Mouse (Mus musculus) megakaryocyte progenitor cell, adult 5-6 weeks (primary cell): Measurements from ENCODE around the gene Usp45. TPM values are rescaled to one million over a fixed set of nuclear protein-coding genes. Genes with fewer than 3 reads are reported as not detected.

Experiments used
- ATAC-seq: replicated peaks from 2 replicates; pipeline ENCODE4 v1.8.0; 2016; ENCODE audit warnings: mild to moderate bottlenecking, moderate TSS enrichment, inconsistent platforms; ENCODE audit not compliant: poor library complexity
- total RNA-seq, 2 experiments: library from RNA; stranded (forward) in 1 of 2; stranded (reverse) in 1 of 2; fragments of 157-497, 149-512 nt in 1 of 2; fragments of 200-1000 nt in 1 of 2; gene quantifications; 2 replicates each; pipeline versions ENCODE4 v1.2.3 to v1.2.4; 2015 to 2017

The Usp45 gene
- total RNA-seq (2015) (19.7 and 22.7 TPM in 2 replicates), total RNA-seq (2017) (11.0 and 14.8 TPM in 2 replicates)

DNA sequence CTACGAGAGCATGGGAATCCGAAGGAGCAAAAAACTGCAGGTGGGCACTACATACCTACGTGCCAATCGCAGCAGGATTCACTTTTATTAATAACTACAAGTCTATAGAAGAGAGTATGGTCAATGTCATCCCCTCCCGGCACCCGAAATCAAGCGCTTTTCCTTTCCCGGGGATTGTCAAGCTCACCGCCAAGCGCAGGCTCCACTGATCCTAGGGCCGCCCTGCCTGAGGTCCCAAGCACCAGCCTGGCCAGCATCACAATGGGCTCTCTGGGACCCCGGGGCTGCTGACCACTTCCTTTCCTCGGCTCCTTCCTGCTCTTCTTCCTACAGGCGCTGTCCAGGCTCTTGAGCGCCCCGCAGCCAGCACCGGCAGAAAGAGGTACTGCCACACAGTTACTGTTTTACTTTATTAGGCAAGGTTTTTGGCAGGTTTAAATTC is at the start of gene Usp45, which contains the start of gene Tstd3:
TSS of gene Usp45 (plus strand) at position 294 of the 442 bp plus-strand sequence.
TSS of gene Tstd3 (minus strand) at position 350 of the 442 bp plus-strand sequence.
- ATAC-seq: peak; percentile 100

DNA sequence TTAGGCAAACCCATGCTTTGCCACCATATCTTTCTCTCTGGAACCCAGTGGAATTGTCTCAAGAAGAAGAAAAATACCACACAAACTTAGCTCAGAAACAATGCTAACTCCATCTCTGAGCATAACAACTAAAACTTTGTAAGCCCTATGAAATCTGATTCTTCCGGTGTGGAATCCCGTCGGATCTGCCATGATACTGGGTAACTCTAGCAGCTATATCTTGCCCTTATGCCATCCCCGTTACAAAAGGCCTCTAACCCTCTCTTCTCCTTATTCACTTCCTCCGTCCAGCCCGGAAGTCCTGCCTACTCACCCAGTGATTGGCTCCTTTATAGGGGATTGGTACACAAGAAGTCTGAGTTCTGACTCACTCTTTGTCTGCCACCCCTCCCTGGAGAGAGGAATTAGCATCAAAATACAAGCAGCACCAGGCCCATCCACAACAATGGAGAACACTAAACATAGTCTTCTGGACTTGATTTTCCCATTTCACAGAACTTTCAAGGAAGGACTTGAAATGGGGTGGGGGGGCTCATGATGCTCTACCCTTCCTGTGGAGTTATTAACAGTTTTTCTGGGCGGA is 44.1 kb upstream of the Usp45 start:
- no peak for ATAC-seq

DNA sequence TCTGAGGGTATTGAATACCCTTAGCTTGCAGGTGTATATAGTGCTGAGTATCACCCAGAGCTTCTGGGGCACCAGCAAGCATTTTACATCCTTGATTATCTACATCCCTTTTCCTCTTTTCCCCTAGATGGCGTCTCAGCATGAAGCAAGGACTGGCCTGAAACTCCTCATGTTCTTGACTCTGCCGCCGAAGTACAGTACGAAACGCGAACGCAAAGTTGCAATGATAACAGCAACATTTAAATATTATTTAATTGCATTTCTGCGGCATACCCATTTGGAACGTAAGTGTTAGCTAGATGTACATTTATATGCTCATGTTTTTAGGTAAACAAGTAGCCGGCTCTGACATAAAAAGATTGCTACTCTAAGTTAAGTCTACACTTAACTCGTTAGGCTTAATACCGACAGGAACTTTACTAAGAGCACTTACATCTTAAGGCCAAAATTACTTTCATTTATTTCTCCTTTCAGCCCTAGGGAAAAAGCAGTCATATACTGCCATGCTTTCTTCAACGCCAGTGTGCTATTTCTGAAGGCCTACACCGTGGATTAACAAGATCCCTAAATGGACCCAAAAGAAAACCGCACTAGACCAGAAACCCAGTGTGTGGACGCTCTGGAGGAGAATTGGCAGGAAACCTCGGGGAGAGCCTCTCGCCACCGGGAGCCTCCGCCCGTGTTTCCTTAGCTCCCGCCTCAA is 39.9 kb upstream of the Usp45 start:
- ATAC-seq: peak; percentile 77

DNA sequence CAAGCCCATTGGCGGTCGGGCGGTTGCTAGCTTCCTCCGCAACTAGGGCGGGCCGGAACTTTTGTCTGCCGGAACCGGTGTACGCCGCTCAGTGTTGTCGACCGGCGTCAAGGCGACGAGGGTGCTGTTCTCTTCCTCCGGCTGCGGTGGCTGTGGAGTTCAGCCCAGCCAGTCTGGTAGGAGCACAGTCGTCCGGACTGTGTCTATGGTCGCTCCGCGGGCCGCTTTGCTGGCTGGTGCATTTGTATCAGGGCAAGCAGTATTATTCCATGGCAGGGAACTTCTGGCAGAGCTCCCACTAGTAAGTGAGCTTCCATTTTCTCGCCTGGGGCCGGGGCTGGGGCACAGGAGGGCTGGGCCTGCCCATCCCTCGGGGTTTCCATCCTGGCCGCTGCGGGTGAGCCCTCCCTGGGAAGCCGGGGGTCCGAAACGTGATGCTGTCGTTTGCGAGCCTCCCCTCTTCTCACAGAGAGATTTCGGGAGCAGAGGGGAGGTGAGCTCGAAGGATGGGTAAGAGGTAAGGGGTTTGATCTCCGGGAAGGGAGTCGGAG is 39.3 kb upstream of the Usp45 start, which contains the start of gene Ccnc:
TSS of gene Ccnc (plus strand) at position 87 of the 551 bp plus-strand sequence.
- ATAC-seq: peak; percentile 96

DNA sequence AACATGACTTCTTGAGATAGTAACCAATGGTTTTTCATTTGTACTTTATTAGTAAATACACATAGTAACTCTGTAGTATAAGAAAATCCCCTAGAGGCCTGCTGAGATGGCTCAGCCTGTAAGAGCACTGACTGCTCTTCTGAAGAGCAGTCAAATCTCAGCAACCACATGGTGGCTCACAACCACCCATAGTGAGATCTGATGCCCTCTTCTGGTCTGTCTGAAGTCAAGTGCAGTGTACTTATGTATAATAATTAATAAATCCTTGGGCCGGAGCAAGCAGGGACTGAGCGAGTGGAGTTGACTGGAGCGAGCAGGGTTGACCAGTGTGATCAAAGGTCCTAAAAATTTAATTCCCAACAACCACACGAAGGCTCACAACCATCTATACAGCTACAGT is 27.8 kb upstream of the Usp45 start:
- ATAC-seq: peak; percentile 61

DNA sequence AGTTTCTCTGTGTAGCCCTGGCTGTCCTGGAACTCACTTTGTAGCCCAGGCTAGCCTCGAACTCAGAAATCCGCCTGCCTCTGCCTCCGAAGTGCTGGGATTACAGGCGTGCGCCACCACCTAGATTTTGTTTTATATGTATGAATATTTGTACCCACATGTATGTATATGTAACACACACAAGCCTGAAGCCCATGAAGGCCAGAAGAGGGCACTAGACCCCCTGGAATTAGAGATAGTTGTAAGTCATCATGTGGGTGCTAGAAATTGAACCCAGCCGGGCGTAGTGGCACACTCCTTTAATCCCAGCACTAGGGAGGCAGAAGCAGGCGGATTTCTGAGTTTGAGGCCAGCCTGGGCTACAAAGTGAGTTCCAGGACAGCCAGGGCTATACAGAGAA is 22.8 kb upstream of the Usp45 start:
- ATAC-seq: peak; percentile 57; the same call in 1 of the 2 replicates

DNA sequence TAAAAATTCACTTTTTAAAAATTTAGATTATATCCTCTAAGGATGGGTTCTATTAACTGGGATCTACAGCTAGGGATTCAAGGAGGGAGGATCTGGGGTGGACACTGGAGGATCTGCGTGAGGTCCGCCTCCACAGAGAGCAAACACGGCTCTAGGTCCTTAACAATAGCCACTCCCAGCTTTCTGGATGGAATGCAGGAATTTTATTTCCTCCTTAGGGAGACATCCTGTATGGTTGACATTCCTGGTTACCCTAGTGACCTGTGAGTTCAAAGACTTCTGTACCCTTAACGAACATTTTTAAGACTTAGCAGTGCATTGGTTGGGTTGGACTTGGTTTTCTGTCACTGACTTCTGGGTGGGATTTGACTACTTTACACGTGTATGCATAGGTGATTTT is 21.2 kb upstream of the Usp45 start:
- ATAC-seq: no peak

DNA sequence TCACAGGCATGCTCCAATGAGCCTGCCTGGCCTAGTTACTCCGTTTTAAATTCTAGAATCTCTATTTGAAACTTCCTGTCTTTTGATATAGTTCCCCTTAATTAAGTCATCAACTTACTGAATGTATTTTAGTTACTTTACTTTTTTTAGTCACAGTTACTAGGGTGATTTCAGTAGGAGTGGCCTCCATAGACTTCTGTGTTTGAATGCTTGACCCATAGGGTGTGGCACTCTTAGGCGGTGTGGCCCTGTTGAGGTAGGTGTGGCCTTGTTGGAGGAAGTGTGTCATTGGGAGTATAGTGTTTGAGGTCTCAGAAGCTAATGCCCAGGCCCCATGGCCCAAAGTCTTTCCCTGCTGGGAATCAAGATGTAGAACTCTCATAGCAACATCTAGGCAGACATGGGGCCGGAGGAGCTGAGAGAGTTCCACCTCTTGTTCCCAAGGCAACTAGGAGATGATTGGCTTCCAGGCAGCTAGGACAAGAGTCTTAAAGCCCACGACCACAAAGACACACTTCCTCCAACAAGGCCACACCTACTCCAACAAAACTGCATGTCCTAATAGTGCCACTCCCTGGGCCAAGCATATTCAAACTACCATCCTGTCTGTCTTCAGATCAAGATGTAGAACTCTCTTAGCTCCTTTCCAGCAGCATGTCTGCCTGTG is 11.7 kb upstream of the Usp45 start:
- peak; percentile 88 for ATAC-seq

DNA sequence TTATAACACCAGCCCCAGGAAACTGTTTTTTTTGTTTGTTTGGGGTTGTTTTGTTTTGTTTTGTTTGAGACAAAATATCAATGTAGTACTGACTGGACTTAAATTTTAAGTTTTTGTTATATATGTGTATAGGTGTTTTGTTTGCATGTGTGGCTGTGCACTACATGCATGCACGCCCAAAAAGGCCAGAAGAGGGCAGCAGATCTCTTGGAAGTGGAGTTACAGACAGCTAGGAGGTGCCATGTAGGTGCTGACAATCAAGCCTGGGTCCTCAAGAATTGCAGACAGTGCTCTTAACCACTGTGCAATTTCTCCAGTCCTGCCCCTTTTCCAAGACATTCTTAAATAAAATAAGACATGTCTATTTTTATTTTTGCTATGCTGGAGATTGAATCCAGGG is 8.1 kb upstream of the Usp45 start:
- ATAC-seq: no peak

DNA sequence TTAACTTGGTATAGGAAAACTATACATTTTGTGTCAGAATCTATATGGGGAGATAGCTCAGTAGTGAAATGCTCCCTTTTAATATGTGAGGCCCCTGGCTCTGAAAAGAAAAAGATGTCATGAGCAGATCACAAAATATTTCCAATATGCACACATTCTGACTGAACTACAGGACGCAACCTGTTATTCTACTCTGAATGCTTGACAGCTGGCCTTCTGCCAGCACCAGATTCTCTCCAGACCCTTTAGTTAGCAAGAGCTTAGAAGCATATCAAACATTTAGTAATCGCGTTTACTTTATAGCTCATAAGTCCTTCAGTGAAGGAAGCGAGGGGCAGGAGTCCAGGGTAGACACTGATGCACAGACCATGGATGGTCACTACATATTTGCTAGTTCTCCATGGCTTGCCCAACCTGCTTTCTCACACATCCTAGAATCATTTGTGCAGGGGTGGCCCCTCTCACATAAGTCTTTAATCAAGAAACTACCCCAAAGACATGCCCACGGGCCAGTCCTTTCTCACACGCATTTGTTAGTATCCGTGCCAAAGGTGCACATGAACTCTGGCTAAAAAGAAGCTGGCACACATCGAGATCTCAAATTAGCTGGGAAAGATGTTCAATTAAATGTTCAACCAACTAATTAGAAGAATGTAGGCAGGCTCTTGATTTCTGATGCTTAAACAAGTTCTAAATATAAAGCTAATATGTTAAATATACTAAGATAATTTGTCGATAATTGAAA is 5.4 kb upstream of the Usp45 start:
- no peak for ATAC-seq

DNA sequence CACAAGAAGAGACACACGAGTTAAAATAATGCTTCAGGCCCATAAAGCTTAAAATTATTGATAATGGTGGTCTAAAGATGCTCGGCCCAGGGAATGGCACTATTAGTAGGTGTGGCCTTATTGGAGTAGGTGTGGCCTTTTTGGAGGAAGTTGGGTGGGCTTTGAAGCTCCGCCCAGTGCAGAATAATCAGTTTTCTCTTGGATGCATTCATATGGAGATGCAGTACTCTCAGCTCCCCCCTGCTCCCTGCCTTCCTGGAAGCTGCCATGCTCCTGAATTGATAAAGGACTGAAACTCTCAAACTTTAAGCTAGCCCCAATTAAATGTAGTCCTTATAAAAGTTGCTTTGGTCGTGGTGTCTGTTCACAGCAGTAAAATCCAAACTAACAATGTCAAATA is 3.1 kb upstream of the Usp45 start:
- no peak for ATAC-seq

DNA sequence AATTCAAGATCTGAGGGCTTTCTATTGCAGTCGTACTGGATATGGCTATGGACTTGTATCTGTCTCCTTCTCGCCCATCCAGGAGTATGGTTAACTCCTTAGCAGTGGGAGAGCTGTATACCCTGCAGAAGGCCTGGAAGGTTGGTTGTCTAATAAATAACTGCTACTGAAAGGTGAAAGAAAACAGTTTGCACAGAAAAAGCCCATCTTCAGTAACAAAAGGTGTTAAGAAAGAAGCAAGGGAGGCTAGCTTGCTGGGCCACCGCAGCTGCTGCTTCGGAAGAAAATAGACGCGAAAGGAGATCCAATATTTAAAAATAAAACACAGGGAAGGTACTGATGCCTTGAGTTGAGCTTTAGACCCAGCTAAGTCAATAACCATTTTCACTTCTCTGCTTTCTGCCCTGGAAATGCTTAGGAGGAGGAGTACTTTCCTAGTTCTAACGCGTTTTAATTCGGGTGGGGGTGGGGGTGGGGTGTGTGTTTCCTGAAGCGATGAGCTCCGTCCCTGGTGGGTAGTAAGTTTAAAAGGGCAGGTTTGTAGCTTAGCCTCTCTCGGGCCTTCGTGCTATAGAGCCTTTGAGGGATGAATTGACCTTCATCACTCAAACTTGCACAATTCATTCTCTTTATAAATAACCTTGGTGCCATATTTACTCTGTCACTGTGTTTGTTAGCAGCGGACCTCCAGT is 639 bp upstream of the Usp45 start:
- peak; percentile 4; the same call in 1 of the 2 replicates for ATAC-seq

DNA sequence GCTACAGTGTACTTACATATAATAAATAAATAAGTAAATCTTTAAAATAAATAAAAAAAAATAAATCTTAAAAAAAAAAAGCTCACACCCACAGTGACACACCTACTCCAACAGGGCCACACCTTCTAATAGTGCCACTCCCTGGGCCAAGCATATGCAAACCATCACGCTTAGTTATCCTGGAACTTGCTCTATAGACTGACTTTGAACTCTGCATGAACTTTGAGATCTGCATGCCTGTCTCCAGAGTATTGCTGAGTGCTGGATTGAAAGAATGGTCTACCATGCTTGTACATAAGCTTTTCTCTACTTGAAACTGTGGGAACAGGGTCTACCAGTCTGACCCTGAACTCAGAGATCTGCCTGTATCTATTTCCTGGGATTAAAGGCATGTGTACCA is 4.1 kb downstream of the Usp45 start:
- ATAC-seq: no peak

DNA sequence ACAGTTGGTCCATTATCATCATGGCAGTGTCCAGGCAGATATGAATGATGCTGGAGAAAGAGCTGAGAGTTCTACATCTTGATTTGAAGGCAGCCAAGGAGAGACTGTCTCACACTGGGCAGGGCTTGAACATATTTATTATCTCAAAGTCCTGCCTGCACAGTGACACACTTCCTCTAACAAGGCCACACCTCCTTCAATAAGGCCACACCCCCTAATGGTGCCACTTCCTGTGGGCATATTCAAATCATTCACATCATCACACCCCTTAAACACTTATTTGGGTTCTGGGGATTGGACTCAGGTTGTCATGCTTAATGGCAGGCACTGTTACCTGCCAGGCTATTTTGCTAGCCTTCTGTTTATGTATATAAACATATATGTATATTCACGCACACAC is 5.3 kb downstream of the Usp45 start:
- ATAC-seq: no peak

DNA sequence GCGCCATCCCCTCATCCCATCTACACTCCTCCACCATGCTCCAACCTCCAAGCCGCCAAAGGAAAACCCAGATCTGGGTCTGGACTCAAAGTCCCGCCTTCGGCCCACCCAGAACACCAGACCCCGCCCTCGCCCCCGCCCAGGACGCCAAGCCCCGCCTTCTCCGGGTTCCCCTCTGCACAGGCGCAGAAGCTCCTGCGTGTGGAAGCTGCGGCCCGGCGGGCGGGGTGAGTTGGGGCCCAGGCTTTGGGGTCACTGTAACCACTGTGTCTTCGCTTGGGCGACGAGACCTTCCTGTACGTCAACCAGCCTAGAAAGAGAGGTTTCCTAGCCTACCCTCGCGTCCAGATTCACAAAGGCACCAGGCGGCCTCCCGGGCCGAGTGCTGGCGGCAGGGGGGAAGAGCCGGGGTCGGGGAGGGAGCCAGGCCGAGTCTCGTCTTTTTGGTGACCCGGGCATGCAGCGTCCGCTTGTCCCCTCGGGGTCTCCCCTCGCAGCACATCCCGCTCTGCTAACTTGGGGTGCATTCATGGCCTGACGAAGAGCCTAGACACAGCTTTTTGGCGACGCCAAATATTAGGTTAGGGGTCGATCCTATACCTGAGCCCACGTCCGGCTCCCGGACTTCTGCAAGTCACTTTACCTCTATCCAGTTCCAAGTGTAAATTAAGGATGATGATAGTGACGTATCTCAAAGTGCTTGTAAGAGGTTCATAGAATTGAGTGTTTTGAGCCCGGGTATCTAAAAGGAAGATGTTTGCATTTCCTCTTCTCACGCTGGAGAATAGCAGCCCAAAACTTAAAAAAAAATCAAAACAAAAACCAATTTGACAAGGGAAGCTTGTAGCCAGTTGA is 9.4 kb downstream of the Usp45 start:
- peak; percentile 90 for ATAC-seq

DNA sequence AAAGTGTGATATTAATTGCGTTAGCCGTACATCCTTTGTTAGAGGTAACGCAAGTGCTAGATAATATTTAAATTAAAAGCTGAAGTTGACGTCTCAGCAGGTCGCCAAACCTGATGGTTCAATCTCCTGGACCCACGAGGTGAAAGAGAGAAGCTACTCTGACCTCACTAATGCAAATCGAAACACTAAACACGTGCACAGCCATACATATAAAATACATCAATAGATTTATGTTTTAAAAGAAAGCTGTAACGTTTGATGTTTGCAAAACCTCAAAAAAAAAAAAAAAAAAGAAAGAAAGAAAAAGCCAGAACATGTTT is 9.9 kb downstream of the Usp45 start:
- ATAC-seq: no peak

DNA sequence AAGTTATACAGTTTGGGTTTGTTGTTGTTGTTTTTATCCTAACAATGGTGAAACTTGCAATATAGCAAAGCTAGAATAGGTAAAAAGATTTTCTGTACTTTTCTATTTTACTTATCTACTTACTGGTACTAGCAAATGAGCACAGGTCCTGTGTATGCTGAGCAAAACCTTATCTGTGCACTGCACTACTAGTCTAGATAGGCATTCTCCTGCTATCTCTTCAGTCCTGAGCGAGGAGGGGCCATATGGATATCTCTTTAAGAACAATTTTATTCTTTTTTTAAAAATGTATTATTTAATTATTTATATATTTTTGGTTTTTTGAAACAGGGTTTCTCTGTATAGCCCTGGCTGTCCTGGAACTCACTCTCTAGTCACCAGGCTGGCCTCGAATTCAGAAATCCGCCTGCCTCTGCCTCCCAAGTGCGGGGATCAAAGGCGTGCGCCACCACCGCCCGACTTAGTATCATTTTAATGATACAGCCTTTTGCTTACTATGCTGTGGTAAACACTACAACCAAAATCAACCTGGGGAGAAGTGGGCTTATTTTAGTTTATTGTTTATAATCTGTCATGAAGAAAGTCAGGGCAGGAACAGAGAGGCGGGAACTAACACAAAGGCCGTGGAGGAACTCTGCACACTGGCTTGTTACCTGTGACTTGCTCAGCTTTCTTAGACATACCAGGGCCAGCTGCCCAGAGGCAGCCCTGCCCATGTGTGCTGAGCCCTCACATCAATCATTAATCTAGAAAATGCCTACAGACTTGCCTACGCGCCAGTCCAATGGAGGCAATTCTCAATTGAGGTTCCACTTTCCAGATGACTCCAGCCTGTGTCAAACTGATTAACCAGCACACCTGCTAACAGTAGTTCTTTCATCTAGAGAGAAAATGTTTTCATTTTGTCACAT is 14.1 kb downstream of the Usp45 start:
- ATAC-seq: peak; percentile 67

DNA sequence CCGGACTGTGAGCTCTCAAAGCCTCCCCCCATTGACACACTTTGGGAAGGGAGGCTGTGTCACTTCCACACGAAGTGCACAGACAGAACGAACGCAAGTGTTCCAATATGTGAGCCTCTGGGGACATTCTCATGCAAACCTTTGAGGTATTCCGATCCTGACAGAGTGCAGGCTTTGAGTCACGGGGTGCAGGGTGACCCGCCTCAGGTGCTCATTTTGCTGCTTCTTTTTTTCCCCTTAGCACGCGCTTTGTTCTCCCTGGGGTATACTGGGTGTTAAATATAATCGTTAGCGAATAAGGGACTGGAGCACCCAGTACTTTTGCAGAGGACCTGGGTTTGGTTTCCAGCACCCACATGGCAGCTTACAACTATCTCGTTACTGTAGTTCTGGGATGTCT is 19.3 kb downstream of the Usp45 start:
- ATAC-seq: no peak
